Mouse (Mus musculus) B cell, adult 2 months (primary cell): Measurements from ENCODE around the gene Nol3.
A peak's percentile ranks its signal among the peaks of the same experiment; 100 is the strongest.

Experiments used
- DNase-seq, 2 experiments: peaks; one replicate each; pipeline ENCODE4 v3.0.0; 2022

The Nol3 gene

DNA sequence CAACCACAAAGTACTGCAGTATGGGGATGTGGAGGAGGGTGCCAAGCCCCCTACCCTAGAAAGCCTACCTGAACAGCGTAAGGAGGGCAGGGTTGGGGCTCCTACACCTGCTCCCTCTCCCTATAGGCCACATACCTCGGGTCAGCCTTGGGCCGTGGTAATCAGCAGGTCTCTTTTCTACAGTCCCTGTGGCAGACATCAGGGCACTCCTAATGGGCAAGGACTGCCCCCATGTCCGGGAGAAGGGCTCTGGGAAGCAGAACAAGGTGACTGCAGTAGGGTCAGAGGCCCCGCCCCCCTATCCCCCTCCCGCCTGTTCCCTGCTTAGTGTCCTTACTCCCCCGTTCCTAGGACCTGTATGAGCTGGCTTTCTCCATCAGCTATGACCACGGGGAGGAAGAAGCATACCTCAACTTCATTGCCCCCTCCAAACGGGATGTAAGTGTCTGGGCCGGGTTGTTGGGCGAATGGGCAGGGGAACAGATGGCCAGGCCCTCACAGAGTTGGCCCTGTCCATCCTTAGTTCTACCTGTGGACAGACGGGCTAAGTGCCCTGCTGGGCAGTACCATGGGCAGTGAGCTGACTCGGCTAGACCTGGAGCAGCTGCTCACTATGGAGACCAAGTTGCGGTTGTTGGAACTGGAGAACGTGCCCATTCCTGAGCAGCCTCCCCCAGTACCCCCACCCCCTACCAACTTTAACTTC is 33.4 kb downstream of the Nol3 start:
- no peak for DNase-seq

DNA sequence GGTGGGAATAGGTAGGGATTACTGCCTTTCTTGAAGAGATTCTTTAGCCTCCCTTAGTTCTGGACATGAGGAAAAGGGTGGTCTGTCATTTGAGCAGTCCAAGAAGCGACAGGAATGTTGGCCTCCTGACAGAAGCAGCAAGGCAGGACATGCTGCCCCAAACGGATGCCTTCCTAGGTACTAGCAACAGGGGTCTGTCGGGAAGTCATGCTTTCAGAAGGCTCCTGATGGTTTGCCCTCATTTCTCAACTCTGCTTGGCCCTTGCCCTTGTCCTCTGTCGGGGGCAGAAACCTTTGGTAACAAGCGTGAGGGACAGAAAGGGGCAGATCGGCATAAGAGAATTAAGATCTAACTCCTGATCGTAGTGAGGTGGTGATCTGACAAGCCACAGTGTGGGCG is 34.2 kb downstream of the Nol3 start:
- no peak for DNase-seq

DNA sequence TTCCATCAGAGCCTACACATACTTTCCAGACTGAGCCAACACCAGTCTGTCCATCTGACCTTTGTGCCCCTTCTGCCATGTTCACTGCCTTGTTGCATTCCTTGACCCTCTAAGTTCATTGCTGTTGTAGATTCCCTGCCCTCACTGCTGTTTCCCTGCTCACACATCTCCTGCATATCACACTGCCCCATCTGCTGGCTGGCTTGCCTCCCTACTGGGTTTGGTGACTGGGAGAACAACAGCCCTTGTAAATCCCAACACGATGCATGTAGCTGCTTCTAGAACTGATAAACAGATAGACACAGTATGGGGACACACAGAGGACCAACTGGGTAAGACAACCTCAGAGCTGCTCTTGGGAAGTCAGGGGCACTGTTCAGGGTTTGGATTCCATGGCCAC is 35.8 kb downstream of the Nol3 start:
- DNase-seq: no peak

DNA sequence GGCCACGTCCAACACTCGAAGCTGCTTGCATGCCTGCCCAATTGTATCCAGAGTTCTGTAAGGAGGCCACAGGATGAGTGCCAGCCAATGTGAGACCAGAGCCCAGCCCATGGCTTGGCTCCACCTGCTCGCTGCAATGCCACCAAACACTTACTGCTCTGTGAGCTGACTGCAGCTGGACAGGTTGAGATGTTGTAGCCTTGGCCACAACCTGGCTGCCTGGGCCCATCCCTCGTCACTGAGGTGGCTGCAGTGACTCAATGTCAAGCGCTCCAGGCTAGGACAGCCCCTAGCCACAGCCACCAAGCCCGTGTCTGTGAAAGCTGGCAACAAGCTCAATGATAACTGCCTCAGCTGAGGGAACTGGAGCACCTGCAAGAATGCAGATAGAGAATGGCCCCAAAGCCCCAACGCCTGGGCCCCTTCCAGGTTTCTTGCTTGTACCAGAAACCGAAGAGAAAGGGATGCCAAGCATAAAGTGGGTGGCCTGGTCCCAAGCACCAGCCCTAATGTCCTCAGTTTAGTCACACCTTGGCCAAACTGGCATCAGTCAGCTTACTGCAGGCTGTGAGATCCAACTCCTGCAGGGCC is 37.0 kb downstream of the Nol3 start:
- no peak for DNase-seq

DNA sequence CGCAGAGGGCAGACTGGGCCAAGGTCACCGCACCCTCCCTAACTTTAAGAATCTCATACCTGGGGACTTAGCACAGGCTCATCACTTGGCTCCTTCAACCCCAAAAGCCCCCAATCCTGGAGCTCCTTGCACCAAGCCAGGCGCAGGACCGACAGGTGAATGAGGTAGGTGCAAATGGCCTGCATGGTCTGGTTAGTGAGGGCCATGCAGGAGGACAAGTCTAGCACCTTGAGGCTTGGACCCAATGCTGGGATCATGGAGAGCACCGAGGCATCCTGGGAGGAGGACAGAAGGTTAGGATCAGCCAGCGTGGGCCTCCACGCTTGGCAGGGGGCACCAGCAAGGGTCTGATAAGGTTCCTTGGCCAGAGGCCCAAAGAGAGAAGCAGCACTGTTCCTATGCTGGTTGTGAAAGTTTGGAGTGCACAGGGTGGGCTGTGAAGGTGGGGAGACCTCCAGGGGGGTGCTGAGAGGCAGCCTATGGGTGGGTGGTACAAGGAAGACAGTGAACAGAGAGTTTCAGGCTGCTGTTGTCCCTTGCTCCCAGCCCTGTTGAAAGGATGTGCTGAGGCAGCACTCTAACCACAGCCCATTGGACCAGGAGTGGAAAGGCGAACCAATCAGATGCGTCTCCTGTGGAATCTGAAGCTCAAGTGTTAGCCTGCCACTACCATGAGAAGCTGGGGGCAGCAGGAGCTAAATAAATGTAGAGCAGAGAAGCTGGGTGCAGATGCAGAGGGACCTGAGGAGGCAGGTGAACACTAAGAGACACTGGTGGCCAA is 37.9 kb downstream of the Nol3 start:
- DNase-seq: no peak

DNA sequence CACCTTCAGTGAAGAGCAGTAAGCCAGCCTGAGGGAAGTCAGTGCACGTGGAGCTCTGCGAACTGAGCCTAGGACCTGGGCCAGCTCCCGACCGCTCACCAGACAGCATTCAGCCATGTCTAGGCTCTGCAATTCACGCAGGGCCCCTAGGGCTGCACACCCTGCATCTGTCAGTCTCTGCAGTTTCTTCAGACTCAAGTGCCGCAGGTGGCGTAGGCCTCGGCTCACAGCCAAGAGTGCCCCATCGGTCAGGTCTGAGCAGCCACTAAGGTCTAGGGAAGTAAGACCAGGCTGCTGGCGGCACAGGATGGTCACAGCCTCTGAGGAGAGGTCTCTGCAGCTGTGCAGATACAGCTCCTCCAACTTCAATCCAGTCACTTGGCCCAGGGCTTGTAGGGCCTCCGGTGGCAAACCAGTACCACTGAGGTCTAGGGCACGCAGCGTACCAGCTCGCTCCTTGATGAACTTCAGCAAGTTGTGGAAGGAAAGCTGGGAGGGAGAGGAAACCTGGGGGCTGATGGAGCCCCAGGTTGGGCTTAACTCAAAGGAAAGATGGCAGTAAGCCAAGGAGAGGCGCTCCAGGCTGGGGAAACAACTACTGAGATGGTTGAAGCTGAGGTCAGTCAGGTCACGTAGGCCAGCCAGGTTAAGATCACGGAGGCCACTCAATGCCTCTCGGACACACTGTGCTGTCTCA is 39.3 kb downstream of the Nol3 start:
- no peak for DNase-seq

DNA sequence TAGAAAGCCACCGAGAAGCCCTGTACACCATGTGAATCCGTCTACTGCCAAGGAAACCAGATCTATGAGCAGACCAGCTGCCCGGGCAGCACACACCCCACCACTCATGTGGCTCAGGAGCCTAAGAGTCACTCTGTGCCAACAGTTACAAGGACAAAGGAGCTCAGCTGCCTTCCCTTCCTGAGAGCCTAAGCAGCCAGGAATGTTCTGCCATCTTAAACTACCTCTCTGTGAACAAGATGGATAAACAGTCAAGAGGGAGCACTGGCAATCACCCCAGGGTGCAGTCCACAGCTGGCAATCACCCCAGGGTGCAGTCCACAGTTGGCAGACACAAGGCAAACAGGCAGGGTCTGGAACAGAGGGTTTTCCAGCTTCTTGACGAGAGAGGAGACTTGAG is 42.0 kb downstream of the Nol3 start:
- no peak for DNase-seq

DNA sequence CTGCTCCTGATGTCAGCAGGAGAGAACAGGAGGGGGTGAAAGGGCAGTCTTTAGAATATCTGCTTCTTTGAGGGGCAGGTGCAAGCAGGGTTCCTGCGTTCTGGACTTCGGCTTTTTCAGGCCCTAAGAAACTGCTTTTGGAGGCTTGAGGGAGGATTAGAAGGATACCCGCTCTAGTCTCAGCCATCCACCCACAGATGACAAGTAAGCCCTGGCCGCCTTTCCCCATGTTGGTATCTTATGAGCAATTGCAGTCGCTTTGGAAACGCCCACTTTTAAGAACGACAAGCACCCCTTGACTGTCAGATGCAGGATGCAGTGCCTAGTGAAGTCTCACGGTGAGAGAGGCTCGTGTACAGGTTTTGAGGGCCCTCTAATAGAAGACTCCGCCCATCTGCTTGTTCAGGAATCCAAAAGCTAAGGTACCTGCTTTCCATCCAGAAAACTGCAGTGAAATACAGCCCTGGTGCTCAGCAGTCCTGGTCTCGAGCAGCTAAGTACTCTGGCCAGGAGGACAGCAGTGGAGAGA is 42.8 kb downstream of the Nol3 start:
- no peak for DNase-seq

DNA sequence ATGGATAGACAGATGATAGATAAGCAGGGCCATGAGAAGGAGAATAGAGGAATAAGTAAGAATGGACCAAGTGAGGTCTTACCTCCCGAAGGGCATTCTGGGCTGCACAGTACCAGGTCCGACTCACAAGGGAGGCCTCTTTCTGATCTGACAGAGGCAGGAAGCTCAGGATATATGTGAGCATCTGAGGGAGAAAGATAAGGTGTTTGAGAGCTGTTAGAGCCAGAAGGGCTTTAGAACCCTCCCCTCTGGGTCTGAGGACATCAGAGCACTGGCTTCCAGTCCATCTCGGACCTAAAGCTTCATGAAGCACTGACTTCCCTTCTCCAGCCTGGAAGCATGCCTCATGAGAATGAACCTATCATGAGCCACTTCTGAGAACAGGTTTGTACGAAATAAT is 47.2 kb downstream of the Nol3 start:
- DNase-seq: no peak

DNA sequence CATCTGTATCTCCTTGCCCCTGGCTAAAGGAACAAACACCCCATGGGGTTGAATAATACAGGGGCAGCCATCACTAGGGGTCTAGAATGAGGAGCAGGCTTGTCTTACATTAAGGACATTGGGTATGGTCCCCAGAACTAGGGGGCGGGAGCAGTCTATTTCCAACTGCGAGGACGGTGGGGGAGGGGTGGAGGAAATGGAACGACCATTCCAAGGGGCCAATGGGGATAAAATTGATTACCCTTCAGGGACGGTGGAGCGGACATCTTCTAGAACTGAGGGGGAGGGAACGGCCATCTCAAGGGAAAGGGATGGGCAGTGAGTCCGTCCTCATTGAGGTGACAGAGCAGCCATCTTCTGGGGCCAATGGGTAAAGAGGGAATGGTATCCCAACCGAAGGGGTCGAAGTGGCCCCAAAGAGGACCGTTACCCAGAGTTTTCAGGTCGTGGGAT is 49.7 kb downstream of the Nol3 start:
- no peak for DNase-seq

DNA sequence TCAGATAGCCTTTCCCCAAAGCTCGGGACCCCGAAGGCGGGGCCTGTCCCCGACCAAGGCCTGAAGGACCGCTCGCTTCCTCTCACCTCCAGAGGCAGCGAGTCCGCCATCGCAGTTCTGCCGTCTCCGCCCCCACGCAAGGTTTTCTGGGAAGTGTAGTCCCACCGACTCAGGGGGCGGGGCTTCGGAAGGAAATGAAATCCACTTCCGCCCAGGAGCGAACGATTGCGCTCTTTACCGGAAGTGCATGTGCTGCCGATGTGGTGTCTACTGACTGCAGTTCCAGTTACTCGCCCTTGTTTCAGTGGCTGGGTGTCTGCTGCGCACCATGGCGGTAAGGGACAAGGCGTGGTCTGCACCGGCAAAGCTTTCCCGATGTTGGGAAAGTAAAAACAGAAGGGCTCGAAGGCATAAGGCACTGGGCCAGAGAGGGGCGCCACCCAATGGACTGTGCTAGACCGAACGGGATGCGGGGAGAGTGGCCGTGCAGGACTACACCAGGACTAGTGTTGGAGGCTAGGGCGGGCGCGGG is 50.3 kb downstream of the Nol3 start, which contains the start of the genes Lrrc29 and Tmem208:
Gene Lrrc29 (minus strand): TSS at position 138 of the 532 bp plus-strand sequence.
Gene Tmem208 (plus strand): TSS at position 214 of the 532 bp plus-strand sequence.
- DNase-seq: peak; percentile 98 to 99

DNA sequence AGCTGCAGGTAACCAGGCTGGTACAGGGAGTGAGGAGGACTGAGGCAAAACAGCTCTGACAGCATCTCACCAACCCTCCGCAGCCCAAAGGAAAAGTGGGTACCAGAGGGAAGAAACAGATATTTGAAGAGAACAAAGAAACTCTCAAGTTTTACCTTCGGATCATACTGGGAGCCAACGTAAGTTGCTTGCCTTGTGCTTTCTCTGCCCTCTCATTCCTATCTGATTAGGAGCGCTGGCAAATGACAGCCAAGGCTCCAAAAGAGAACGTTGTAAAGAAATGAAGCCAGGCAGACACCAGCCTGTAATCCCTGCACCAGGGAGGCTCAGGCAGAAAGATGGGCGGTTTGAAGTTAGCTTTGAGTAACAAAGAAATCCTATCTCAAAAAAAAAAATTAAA is 51.0 kb downstream of the Nol3 start:
- no peak for DNase-seq

DNA sequence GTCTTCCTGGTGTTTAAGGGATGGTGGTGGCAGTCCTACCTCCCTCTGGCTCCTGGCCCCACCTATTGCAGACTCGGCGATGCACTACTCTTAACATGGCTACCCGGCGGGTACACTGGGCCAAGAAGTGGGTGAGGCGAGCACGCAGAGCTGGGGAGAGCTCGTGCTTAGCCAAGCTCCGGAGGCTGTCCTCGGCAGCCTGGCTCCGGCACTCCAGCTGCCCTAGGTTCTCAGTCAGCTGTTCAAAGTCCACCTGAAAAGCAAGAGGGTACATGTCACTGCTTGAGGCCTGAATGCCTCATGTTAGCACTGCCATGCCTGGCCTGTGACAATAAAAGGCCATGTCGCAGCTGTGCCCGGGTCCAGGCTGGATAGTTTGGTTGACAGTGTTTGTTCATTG is 54.4 kb downstream of the Nol3 start:
- no peak for DNase-seq

DNA sequence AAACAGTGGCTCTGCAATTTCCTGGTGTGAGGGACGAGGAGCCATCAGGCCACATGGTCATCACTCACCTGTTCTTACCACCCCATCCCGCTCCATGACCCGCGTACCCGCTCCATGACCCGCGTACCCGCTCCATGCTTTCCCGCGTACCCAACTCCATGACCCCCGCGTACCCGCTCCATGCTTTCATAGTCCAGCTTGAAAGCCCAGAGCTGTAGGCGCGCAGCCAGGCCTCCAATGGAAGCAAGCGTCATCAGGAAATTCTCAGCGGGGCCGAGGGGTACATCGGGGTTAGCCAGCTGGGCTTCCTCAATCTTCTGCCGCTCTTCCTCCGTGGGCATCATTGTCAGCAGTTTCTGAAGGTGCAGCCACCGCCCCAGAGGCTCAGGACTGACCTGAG is 55.5 kb downstream of the Nol3 start:
- no peak for DNase-seq
